In the genomic region with DNA sequence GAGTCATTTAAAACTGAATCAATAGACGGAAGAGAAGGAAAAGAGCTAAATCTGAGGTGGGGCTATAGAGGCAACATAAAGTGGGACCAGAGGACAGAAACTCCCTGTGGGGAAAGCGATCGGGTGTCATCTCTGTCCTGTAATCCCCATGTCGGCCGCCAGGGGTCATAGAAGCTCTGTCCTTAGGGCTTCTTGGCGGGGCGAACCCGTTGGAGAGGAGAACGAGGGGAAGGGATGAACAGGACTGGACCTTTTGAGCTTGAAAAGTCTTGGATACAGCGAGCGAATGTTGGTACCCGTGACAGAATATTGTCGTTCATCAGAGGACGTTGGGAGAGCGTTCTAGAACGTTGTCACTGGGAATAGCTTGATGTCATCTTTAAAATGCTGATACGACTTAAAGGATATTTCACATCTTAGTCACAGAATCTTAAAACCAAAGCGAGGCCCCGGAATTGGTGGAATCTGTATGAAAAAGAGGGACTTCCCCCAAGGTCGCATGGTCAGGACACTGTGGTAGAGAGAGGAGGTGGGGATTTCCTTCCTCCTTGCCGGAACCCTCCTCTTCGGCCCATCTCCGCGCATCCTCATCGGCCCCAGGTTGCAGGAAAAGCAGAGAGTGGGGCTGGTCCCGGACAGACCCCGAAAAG, we compare ENCODE assay signal across 1 mouse cellular context.
A peak's percentile ranks its signal among the peaks of the same experiment; 100 is the strongest.
TF ChIP-seq lines count a peak whose summit lies in the region.

No protein-coding gene starts in this region.

TF ChIP-seq in CH12.LX, 34 proteins besides CTCF, POLR2A, EP300 and RAD21:
- TF ChIP-seq MXI1 (IDR thresholded peaks at IDR 0.05; ENCODE audit: low read depth, low read length) (no peak), MEF2A (IDR thresholded peaks at IDR 0.05; ENCODE audit: borderline replicate concordance, low read depth, low read length) (no peak), ZC3H11A (IDR thresholded peaks at IDR 0.05; ENCODE audit: low read depth, low read length) (0 out of 2 replicates have a peak, but pooled peaks have one; percentile 12), PAX5 (IDR thresholded peaks at IDR 0.05; ENCODE audit: low read length) (no peak), MYC (IDR thresholded peaks at IDR 0.05; ENCODE audit: low read depth, low read length) (peak; percentile 80), SIN3A (IDR thresholded peaks at IDR 0.05; ENCODE audit: low read length) (peak; percentile 25; the same call in 1 of the 2 replicates), MAFK (IDR thresholded peaks at IDR 0.05; ENCODE audit: insufficient replicate concordance, low read length) (peak; percentile 52; the same call in 1 of the 2 replicates), SMC3 (IDR thresholded peaks at IDR 0.05; ENCODE audit: low read depth, low read length) (peak; percentile 89), ETS1 (conservative IDR thresholded peaks at IDR 0.05; ENCODE audit: low read depth, low read length) (no peak; the same call in 1 of the 2 replicates), ZKSCAN1 (IDR thresholded peaks at IDR 0.05; ENCODE audit: borderline replicate concordance, low read depth, low read length) (no peak), NELFE (IDR thresholded peaks at IDR 0.05; ENCODE audit: low read depth, low read length) (no peak), BHLHE40 (IDR thresholded peaks at IDR 0.05; ENCODE audit: low read depth, low read length) (0 out of 2 replicates have a peak, but pooled peaks have one; percentile 3), JUN (IDR thresholded peaks at IDR 0.05; ENCODE audit: insufficient read depth, low read depth, low read length) (no peak)
